Mouse (Mus musculus): ENCODE data around the gene Ltb.
"Not testable (repeated sequence)": the region's sequence is repeated elsewhere in the genome, so short reads cannot be mapped to it uniquely, and the experiment has no call there.

The Ltb gene

DNA sequence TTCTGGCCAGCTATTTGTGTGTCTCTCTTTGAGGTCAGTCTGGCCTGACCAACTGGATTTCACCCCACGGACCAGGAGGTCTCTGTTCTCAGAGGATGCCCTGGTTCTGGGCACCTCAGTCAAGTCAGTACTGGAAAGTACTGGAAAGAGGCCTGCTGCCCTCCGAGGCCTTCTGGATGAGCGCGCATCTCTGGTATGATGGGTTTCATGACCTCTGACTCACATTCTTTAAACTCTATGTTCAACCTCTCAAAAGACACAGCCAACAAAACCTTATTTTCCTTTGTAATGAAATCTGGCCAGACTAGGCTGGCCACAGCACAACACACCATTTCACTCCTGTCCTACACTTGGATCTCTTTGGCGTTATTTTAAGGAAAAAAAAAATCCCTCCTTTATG, 31.2 kb downstream of the Ltb start:
- DNase-seq (ENCODE audit: low spot score in 2 of 2) = no peak

DNA sequence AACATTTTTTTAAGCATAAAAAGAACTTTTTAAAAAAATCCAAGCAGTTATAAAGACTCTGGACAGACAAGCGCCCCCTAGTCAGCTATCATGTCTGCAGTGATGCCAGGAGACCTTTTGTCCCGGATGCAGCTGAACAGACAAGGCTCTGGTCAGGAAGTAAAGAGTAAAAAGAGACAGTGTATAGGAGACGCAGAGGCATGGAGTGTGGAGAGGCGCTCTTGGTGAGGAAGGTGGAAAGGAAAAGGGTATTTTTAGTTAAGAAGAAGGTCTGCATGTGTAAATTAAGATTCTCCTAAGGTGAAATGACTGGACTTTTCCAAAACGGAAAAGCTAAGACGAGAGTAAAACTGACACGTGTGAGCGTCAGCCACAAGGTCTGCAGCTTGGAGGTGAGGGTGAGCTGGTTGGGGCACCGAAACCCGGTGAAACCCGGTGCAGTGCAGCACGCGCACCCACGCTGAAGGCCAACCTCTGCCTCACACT, 32.4 kb downstream of the Ltb start:
- DNase-seq (ENCODE audit: low spot score in 2 of 2) = no peak

DNA sequence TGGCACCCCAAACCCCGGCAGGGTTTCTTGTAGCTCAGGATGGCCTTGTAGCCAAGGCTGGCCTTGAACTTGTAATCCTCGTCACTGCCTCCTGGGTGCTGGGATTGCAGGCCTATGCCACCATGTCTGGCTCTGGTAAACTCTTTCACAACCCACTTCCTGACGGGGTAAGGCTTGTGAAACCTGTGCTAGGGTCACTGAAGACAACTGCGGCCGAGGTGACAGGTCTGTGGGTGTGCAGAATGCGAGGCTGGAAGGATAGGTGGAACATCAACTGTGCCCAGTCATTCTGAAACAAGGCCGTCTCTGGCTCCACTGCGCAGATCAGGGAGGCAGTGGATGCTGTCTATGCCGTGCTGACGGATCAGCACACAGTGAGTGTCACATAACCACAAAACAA, 36.8 kb downstream of the Ltb start:
- no peak for DNase-seq (ENCODE audit: low spot score in 2 of 2)

DNA sequence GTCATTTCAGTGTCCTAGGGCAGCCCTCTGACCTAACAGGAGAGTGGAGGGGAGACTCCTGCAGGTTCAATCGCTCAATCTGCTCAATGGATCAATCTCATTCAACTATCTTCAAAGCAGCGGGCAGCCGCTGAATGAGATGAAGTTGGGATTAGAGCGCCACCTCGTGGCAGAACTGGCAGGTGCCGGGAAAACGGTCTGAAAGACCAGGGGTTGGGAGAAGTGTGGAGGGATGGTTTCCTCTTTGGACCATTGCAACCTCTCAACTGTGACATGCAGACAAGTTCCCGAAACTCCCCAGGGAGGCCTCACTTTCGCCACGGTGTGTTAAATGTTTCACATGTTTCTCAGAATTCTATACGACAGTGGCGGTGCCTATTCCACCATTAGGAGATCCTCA, 37.8 kb downstream of the Ltb start:
- DNase-seq (ENCODE audit: low spot score in 2 of 2) = peak; percentile 81 to 87

DNA sequence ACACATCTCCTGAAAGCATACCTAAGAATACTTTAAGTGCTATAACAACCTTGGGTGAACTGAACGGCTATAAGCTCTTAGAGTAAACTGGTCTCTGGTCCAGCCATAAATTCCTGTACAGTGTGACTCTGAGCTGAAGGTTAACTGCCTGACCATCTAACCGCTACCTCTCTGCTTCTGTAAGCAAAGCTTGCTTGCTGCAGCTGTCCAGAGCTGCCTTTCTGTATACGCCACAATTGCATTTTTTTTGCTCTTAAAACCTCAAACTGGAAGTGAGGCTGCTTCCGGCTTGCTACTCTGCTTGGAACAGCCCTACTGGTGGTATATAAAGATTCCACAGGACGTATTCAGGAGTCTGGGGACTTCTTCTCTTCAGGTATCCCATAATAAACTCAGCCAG, 38.4 kb downstream of the Ltb start:
- DNase-seq (ENCODE audit: low spot score in 2 of 2) = no peak

DNA sequence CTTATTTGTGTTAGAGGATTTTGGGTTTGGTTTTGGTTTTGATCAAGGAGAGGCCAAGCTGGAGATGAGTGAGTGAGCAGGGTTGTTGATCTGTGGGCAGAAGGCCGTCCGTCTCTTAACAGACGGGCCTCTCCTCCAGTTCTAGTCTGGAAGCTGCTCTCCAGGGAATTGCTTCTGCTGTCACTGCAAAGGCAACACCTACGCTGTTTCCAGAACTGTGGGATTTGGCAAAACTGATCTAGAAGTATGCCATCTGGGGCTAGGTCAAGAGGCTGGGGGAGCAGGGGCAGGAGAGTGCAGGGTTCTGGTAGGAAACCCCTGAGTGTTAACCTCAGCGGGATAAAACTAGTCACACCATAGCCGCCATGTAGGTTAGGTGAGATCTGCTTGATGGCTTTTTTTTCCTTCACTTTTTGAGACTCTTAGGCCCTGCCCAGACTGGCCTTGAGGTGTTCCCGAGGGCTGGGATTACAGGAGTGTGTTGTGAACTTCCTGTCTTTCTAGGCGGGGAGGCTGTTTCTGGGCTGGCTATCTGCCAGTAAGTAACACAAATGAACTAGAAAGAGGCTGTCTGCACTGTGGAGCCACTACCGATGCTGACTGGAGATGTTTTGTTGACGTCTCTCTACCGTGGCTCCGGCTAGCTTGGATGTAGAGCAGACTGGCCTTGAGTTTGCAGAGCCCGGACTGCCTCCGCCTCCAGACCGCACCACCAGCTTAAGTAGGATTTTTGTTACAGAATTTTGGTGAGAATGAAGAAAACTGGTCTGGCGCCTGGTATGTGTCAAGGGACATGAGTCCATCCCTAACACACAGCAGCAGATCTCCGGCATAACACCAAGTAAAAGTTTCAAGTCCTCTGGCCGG, 39.1 kb downstream of the Ltb start, which contains the start of gene Atp6v1g2:
Gene Atp6v1g2, plus strand, starts transcription at position 547 of the 867 bp plus-strand sequence.
- DNase-seq (ENCODE audit: low spot score in 2 of 2) = no peak

DNA sequence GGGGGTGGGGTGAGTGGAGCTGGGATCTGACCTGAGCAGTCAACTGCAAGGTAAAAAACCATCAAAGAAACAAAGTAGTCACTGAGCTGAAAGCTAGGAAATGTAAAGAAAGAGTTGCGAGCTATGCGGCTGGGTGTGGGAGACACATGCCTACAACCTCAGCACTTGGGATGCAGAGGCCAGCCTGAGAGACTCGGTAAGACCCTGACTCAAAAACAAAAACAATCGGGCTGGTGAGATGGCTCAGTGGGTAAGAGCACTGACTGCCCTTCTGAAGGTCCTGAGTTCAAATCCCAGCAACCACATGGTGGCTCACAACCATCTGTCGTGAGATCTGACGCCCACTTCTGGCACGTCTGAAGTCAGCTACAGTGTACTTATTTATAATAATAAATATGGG, 39.9 kb downstream of the Ltb start:
- DNase-seq (ENCODE audit: low spot score in 2 of 2) = not testable (repeated sequence)

DNA sequence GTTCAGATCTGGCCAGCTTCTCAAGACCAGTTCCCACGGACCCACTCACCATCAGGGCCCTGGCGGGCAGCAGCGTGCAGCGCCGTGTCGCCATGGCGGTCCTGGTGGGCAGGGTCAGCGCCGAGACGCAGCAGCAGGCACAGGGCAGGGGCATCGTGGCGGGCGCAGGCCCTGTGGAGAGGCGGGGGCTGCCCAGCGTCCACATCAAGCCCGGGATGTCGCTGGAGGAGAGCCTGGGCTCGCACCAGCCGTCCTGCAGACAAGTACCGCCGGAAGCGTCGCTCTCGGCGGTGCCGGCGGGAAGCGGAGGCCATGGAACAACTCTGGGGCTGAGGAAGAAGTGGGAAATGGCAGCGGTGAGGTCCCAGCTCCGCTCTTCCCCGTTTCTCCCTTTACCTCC, 40.7 kb downstream of the Ltb start:
- DNase-seq (ENCODE audit: low spot score in 2 of 2) = no peak

DNA sequence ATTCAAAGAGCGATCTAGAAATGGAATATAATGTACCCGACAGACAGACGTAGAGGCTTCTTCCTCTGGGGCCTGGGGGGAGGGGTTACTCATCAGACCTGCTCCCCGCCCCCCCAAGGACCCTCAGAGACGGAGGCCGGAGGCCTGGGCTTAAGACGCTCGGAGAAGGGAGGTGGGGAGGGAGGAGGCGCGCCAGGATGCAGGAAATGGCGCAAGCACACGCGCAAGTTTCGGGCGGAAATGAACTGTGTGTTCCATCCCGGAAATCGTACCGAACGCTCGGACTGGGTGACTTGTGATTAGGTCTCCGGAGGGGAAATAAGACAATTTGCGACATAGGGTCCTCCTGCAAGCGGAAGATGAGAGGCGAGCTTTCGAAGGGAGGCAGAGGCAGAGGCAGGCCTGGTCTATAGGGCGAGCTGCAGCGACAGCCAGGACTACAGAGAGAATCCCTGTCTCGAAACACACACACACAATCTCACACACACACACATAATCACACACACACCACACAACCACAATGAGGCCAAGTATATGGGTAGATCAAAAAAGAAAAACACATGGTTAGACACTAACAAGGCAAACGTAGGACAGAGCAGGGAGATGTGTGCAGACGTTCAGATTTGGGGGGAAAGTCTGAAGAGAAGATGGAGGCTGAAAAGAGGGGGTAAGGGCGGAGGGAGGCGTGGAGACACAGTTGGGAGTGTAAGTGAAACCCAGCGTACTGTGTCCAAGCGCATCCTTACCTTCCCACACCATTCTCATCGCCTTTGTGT, 41.6 kb downstream of the Ltb start, which contains the start of gene Nfkbil1:
Gene Nfkbil1, minus strand, starts transcription at position 179 of the 776 bp plus-strand sequence.
- DNase-seq (ENCODE audit: low spot score in 2 of 2) = peak; percentile 89 to 94

DNA sequence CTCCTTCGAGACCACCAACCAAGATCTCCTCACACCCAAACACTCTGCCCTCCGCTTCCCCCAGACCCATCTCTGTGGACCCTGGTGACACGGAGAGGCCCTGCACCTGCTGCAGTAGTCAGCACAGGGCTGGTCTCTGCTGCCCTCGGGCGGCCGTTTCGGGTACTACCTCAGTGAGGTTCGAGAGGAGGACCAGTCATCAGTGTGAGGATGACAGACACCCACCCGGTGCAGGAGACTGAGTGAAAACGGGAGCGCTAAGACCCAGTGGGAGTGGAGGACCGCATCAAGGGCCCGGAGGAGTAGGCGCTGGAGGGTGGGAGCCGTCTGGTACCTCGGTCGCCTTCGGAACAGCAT, 42.1 kb downstream of the Ltb start:
- peak; percentile 99 to 100 for DNase-seq (ENCODE audit: low spot score in 2 of 2)

DNA sequence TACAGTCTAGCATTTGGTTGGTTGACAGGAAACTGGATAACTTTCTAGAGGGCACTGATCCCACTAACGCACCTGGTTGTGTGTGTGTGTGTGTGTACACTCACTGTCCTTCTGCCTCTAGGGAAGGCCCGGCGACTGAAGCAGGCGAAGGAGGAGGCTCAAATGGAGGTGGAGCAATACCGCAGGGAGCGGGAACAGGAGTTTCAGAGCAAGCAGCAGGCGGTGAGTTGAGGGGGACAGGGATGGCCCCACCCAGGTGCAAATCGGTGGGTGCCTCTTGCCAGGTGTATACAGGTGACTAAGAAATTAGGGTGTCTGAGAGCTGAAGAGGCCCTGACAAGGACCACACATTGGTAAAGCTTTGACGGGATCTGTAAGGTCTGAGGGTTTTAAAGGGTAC, 42.8 kb downstream of the Ltb start:
- no peak for DNase-seq (ENCODE audit: low spot score in 2 of 2)

DNA sequence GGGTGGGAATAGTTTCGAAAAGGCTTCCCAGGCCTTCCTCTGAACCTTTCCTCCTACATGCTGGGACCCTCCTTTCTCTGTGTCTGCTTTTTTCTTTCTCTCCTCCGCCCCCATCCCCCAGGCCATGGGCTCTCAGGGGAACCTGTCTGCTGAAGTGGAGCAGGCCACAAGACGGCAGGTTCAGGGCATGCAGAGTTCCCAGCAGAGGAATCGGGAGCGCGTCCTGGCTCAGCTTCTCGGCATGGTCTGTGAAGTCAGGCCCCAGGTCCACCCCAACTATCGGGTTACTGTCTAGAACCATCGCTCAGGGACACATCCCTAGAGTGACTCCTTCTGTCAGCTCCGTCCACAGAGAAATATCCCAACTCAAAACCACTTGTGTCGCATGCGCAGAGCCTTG, 43.3 kb downstream of the Ltb start:
- DNase-seq (ENCODE audit: low spot score in 2 of 2) = no peak

DNA sequence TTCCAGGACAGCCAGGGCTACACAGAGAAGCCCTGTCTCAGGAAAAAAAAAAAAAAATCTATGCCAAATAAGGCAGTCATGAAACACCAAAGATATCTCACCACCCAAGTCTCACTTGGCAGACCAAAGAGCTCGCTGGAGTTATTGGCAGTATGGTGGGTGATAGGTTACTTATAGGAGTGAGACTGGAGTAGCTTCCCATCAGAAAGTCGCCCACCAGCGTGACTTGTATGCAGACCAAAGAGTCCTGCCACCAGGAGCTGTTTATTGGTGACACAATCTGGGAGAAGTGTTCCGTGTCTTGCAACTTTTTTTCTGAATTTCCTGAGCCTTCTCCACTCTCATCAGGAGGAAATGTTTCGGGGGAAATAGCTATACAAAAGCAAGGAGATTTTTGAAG, 45.5 kb downstream of the Ltb start:
- DNase-seq (ENCODE audit: low spot score in 2 of 2) = no peak

DNA sequence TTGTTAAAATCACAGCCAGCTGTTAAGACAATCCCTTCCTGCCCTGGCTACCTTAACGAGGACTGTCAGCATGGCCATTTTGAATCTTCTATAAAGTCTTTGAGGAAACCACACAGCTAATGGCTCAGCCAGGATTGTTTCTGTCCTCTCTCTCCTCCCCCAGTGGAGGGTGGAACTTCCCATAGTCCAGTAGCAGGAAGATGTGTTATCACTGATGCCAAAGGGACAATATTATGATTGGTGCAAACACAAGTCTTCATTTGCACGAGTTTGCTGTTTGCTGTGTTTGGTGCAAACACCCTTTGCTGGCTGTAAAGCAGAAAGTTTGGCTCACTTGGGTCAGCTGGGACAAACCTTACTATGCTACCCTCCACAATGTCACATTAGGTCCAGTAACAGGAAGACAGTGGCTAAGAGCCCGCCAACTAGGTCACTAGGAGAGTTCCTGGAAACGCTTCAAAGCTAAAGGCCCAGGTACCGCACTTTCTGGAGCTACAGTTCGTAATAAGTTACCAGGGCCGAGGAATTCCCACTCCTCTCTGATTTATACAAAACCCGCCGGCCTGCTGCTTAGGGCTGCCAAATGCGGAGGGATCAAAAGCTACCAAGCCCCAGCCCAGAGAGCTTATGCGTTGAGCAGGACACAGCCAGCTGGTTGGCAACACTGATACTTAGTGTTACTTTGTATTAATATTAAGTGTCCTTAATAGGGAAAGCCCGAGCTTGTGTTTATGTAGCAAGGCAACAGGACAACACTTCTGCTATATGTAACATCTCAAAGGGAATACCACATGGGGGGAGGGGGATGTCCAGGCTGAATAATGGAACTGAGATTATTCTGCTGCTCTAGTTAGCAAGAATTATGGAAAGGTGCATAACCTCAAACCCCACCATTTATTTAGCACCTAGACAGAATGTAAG, 46.4 kb downstream of the Ltb start:
- DNase-seq (ENCODE audit: low spot score in 2 of 2) = no peak

DNA sequence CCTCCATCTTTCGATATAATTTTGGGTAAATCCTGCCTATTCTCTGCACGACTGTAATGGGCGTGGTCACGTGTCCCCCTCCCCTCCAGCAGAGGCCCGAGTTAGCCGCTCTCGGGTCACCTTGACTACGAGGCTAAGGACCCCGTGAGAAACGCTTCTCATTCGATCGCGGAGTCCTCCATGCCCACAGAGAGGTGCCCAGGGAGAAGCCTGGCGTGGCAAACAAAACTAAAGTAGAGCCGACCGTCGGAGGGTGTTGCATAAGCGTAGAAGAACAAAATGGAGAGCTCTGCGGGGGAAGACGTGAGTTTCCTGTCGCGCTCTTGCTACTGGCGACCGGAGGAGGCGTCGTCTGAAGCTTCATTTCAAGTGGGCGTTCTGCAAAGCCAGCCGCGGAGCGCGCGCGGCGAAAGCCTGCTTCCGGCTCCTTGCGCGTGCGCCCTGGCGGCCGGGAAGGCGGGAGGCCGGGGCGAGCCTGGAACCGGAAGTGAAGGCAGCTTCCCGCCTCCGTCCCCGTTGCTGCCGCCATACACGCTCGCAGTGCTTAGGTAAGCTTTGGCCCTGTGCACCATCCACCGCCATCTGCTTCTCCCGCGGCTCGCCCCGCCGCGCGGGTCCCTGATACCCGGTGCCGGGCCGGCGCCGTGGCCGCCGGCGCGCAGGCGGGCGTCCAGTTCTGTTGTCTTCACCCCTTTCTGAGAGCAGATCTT, 47.2 kb downstream of the Ltb start, which contains the start of gene Ddx39b:
Gene Ddx39b, plus strand, starts transcription at position 442 of the 710 bp plus-strand sequence.
- peak; percentile 97 to 98 for DNase-seq (ENCODE audit: low spot score in 2 of 2)

DNA sequence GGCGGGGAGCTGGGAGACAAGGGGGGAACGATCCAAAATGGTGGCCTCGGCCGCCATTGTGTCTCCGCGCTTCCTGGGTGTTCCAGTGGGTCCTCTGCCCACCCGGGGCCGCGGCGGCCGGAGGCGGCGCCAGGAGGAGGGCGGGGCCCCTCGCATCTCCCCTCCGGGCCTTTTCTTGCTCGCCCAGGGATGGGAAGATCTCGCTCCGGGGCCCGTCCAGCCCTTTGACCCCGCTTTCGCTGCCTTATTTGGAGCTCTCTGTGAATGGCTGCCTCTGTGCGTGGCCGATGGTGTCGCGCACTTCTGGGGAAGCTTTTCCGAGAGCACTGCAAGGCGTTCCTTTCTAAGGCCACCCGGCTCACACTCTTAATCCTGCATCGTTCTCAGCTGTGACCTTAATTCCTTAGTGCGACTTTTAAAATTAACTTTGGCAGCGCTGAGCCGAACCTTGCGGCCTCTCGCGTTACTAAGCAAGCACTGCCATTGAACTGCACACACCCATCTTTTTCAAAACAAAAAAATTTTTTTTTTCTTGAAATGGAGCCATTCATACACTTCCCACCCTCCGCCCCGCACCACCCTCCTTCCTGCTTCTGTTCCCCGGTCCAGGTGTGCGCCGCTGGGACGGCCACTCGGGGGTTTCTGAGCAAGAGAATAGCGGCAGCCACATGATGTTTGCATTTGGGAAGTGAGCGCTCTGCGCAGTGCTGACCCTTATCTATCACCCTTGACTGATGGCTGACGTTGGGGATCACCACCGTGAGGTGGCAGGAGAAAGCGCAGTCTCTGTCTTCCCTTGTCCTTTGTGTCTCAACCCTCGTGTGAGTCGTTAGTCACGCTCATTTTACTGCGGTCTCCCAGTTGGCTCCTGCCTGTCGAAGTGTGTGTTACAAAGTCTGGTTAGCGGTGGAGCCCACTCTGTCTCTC, 48.0 kb downstream of the Ltb start:
- no peak for DNase-seq (ENCODE audit: low spot score in 2 of 2)

DNA sequence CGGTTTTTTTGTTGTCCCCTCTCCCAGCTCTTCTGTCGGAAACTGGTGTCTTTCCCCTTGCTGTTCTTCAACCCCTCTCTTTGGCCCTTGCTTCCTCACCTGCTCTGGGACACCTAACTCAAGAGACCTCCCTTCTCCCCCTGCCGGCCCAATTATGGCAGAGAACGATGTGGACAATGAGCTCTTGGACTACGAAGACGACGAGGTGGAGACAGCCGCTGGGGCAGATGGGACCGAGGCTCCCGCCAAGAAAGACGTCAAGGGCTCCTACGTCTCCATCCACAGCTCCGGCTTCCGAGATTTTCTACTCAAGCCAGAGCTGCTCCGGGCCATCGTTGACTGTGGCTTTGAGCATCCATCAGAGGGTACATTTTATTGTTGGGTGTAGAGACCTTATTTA, 48.8 kb downstream of the Ltb start:
- DNase-seq (ENCODE audit: low spot score in 2 of 2) = peak; percentile 42 to 67

DNA sequence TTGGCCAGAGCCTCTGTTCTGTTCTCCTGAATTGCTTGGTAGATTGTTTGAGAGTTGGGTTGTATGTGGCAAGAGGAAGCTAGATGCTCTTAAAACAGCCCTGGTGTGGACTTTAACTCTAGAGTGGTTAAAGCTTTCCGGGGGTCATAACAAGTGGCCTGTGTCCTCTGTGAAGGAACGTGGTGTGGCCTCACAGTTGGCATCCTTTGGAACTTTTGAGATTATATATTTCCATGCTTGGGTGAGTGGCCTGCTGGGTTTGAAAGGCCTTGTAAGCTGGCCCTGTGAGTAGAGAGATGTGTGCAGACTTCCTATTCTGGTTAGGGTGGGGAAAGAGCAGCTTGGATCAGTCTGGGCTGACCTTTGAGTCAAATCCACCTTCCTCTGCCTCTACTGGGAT, 50.8 kb downstream of the Ltb start:
- DNase-seq (ENCODE audit: low spot score in 2 of 2) = no peak
